Mouse (Mus musculus): ENCODE results near the gene Hes5. TPM values are rescaled to one million over a fixed set of nuclear protein-coding genes. Genes with fewer than 3 reads are reported as not detected.
A peak's percentile ranks its signal among the peaks of the same experiment; 100 is the strongest.

Hes5 gene
- polyA plus RNA-seq, 1 experiment from 2014 or later, result 0.45 TPM

GRCm38 (mm10) chr4:154957289-154957993, 3.3 kb upstream of the Hes5 start:
- H3K36me3 ChIP-seq, result no peaks in the 10 kb centered on the region
- H3K9me3 ChIP-seq, result no peaks in the 10 kb centered on the region
- H3K9ac ChIP-seq, result 0 out of 2 replicates have a peak overlapping the region, but pooled peaks have one; percentile 17
- H3K4me3 ChIP-seq, result no peak overlapping the region
- 44% methylated on average over 13 of the region's 13 CpGs for WGBS
- peaks cover 35% of the 10 kb centered on the region for H3K4me1 ChIP-seq
- H3K27me3 ChIP-seq (replicated peaks), result peaks cover 100% of the 10 kb centered on the region
- no peak for ATAC-seq (ENCODE audit: extremely low read depth, insufficient number of reproducible peaks, low FRiP score, low TSS enrichment)
- H3K27ac ChIP-seq (replicated peaks), result no peak overlapping the region
- 0 out of 2 replicates have a peak overlapping the region, but pooled peaks have one; percentile 57 for H3K4me2 ChIP-seq

GRCm38 (mm10) chr4:154958171-154958570, 2.6 kb upstream of the Hes5 start:
- no peaks in the 10 kb centered on the region for H3K9me3 ChIP-seq
- no peak overlapping the region for H3K27ac ChIP-seq (replicated peaks)
- H3K9ac ChIP-seq, result peak overlapping the region; percentile 17; the same call in 1 of the 2 replicates
- H3K27me3 ChIP-seq (replicated peaks), result peaks cover 100% of the 10 kb centered on the region
- ATAC-seq (ENCODE audit: extremely low read depth, insufficient number of reproducible peaks, low FRiP score, low TSS enrichment), result no peak
- peak overlapping the region; percentile 57 for H3K4me2 ChIP-seq
- no peaks in the 10 kb centered on the region for H3K36me3 ChIP-seq
- peak overlapping the region; percentile 32 for H3K4me3 ChIP-seq
- H3K4me1 ChIP-seq, result peaks cover 37% of the 10 kb centered on the region
- 3% methylated on average over 15 of the region's 15 CpGs for WGBS

GRCm38 (mm10) chr4:154958621-154959020, 2.1 kb upstream of the Hes5 start:
- Histone ChIP-seq H3K27ac (replicated peaks) (no peak overlapping the region), H3K4me1 (peaks cover 41% of the 10 kb centered on the region), H3K9me3 (no peaks in the 10 kb centered on the region), H3K27me3 (replicated peaks) (peaks cover 99% of the 10 kb centered on the region), H3K4me3 (peak overlapping the region; percentile 32), H3K36me3 (no peaks in the 10 kb centered on the region), H3K4me2 (peak overlapping the region; percentile 57), H3K9ac (peak overlapping the region; percentile 17; the same call in 1 of the 2 replicates)
- WGBS, result 18% methylated on average over 8 of the region's 8 CpGs
- no peak for ATAC-seq (ENCODE audit: extremely low read depth, insufficient number of reproducible peaks, low FRiP score, low TSS enrichment)

- peaks cover 49% of the 10 kb centered on the region for H3K4me1 ChIP-seq
- 22% methylated on average over 20 of the region's 20 CpGs for WGBS
- no peak overlapping the region for H3K27ac ChIP-seq (replicated peaks)
- no peak for ATAC-seq (ENCODE audit: extremely low read depth, insufficient number of reproducible peaks, low FRiP score, low TSS enrichment)
- H3K36me3 ChIP-seq, result no peaks in the 10 kb centered on the region
- H3K4me3 ChIP-seq, result peak overlapping the region; percentile 56
- H3K27me3 ChIP-seq (replicated peaks), result peaks cover 84% of the 10 kb centered on the region
- peak overlapping the region; percentile 85 for H3K4me2 ChIP-seq
- H3K9me3 ChIP-seq, result no peaks in the 10 kb centered on the region
- peak overlapping the region; percentile 76 for H3K9ac ChIP-seq
Observed at GRCm38 (mm10) chr4:154960021-154960689, 568 bp upstream of the Hes5 start.

GRCm38 (mm10) chr4:154961226-154961738, 559 bp downstream of the Hes5 start:
- peaks cover 73% of the 10 kb centered on the region for H3K27me3 ChIP-seq (replicated peaks)
- under 1% methylated on average over 47 of the region's 47 CpGs for WGBS
- H3K4me3 ChIP-seq, result peak overlapping the region; percentile 56
- peaks cover 61% of the 10 kb centered on the region for H3K4me1 ChIP-seq
- H3K9me3 ChIP-seq, result no peaks in the 10 kb centered on the region
- ATAC-seq (ENCODE audit: extremely low read depth, insufficient number of reproducible peaks, low FRiP score, low TSS enrichment), result no peak
- peak overlapping the region; percentile 76 for H3K9ac ChIP-seq
- peaks cover 4% of the 10 kb centered on the region; the same call in 1 of the 2 replicates for H3K36me3 ChIP-seq
- H3K4me2 ChIP-seq, result peak overlapping the region; percentile 85
- H3K27ac ChIP-seq (replicated peaks), result no peak overlapping the region

GRCm38 (mm10) chr4:154961911-154962310, 1.2 kb downstream of the Hes5 start:
- WGBS, result 33% methylated on average over 13 of the region's 13 CpGs
- no peak overlapping the region for H3K9ac ChIP-seq
- peak overlapping the region; percentile 56 for H3K4me3 ChIP-seq
- peaks cover 66% of the 10 kb centered on the region for H3K27me3 ChIP-seq (replicated peaks)
- H3K36me3 ChIP-seq, result peaks cover 10% of the 10 kb centered on the region
- ATAC-seq (ENCODE audit: extremely low read depth, insufficient number of reproducible peaks, low FRiP score, low TSS enrichment), result no peak
- peak overlapping the region; percentile 85 for H3K4me2 ChIP-seq
- H3K9me3 ChIP-seq, result no peaks in the 10 kb centered on the region
- no peak overlapping the region for H3K27ac ChIP-seq (replicated peaks)
- peaks cover 67% of the 10 kb centered on the region for H3K4me1 ChIP-seq

- Histone ChIP-seq H3K4me2 (no peak overlapping the region), H3K9me3 (no peaks in the 10 kb centered on the region), H3K9ac (no peak overlapping the region), H3K27ac (replicated peaks) (no peak overlapping the region), H3K4me1 (peaks cover 72% of the 10 kb centered on the region), H3K36me3 (peaks cover 14% of the 10 kb centered on the region), H3K4me3 (0 out of 2 replicates have a peak overlapping the region, but pooled peaks have one; percentile 93), H3K27me3 (replicated peaks) (peaks cover 59% of the 10 kb centered on the region)
- WGBS, result 80% methylated on average over 7 of the region's 7 CpGs
- no peak for ATAC-seq (ENCODE audit: extremely low read depth, insufficient number of reproducible peaks, low FRiP score, low TSS enrichment)
Observed at GRCm38 (mm10) chr4:154962683-154963082, 2.0 kb downstream of the Hes5 start.

GRCm38 (mm10) chr4:154963190-154963836, 2.6 kb downstream of the Hes5 start:
- ATAC-seq (ENCODE audit: extremely low read depth, insufficient number of reproducible peaks, low FRiP score, low TSS enrichment), result no peak
- WGBS, result 28% methylated on average over 11 of the region's 11 CpGs
- Histone ChIP-seq H3K27ac (replicated peaks) (peak overlapping the region; percentile 92; the same call in 1 of the 2 replicates), H3K27me3 (replicated peaks) (peaks cover 52% of the 10 kb centered on the region), H3K4me2 (peak overlapping the region; percentile 90), H3K9ac (peak overlapping the region; percentile 62), H3K36me3 (peaks cover 19% of the 10 kb centered on the region), H3K4me3 (peak overlapping the region; percentile 93), H3K4me1 (peaks cover 72% of the 10 kb centered on the region), H3K9me3 (no peaks in the 10 kb centered on the region)

GRCm38 (mm10) chr4:154963901-154964580, 3.3 kb downstream of the Hes5 start, which contains the start of gene Pank4:
Pank4 (plus strand) TSS chr4:154964123.
- Histone ChIP-seq H3K36me3 (peaks cover 21% of the 10 kb centered on the region), H3K27me3 (replicated peaks) (peaks cover 45% of the 10 kb centered on the region), H3K4me1 (peaks cover 70% of the 10 kb centered on the region), H3K27ac (replicated peaks) (peak within 1 kb of the TSS; percentile 92), H3K9me3 (no peaks in the 10 kb centered on the region), H3K9ac (peak within 1 kb of the TSS; percentile 95), H3K4me2 (peak within 1 kb of the TSS; percentile 90), H3K4me3 (peak within 1 kb of the TSS; percentile 93)
- under 1% methylated on average over 66 of the region's 66 CpGs for WGBS
- peak; percentile 86 for ATAC-seq (ENCODE audit: extremely low read depth, insufficient number of reproducible peaks, low FRiP score, low TSS enrichment)

- Histone ChIP-seq H3K9me3 (no peaks in the 10 kb centered on the region), H3K27ac (replicated peaks) (peak overlapping the region; percentile 92), H3K27me3 (replicated peaks) (peaks cover 38% of the 10 kb centered on the region), H3K4me1 (peaks cover 70% of the 10 kb centered on the region), H3K4me2 (peak overlapping the region; percentile 90), H3K9ac (peak overlapping the region; percentile 95), H3K4me3 (peak overlapping the region; percentile 93), H3K36me3 (peaks cover 28% of the 10 kb centered on the region)
- WGBS, result under 1% methylated on average over 36 of the region's 36 CpGs
- ATAC-seq (ENCODE audit: extremely low read depth, insufficient number of reproducible peaks, low FRiP score, low TSS enrichment), result 0 out of 2 replicates have a peak, but pooled peaks have one; percentile 1
Observed at GRCm38 (mm10) chr4:154964581-154965235, 4.0 kb downstream of the Hes5 start.

Measured in heart, embryonic 13.5 days (tissue).